Mouse (Mus musculus): Measurements from ENCODE around the gene Abcg5.

DNA sequence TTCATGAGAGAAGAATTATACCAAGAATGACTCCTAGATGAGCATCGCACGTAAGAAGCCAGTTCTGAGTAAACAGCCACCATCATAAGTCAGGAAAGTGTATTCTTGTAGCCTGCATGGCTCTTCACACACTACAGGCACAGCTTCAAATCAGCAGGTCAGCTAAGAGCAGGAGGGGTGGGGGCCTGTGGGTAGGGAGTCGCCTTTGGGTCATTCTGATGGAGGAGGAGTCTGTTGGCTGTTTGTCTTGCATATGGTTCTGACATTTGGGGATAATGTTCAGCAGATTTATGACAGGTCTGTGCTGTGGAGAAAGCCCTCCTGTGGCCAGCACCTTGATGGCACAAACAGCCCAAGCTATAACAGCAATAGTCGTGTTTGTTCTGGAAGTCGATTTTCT lies 26.6 kb downstream of the Abcg5 start:
- TF ChIP-seq MAX (IDR thresholded peaks at IDR 0.05; ENCODE audit: low read depth) (no peak), POLR2A (IDR thresholded peaks at IDR 0.05; ENCODE audit: insufficient read length, low read depth) (no peak), MYOG (IDR thresholded peaks at IDR 0.05; ENCODE audit: control insufficient read depth in 1 of 3, insufficient read depth in 1 of 3, insufficient read length in 2 of 3, low read depth in 2 of 3) (no peak), CEBPB (IDR thresholded peaks at IDR 0.05; ENCODE audit: insufficient read depth, poor library complexity, severe bottlenecking) (no peak), POLR2AphosphoS2 (IDR thresholded peaks at IDR 0.05; ENCODE audit: insufficient read length, low read depth) (no peak), TCF12 (IDR thresholded peaks at IDR 0.05; ENCODE audit: insufficient read depth, poor library complexity, severe bottlenecking) (no peak), USF1 (IDR thresholded peaks at IDR 0.05; ENCODE audit: low read depth) (no peak), E2F4 (IDR thresholded peaks at IDR 0.05; ENCODE audit: insufficient read depth) (no peak), REST (IDR thresholded peaks at IDR 0.05; ENCODE audit: insufficient read depth, insufficient read length) (no peak)

Measured in myocyte (in vitro differentiated cells).